Mouse (Mus musculus) adrenal gland, postnatal 4 days (tissue): ENCODE results near the gene Pbx1. TPM values are rescaled to one million over a fixed set of nuclear protein-coding genes. Genes with fewer than 3 reads are reported as not detected.
A peak's percentile ranks its signal among the peaks of the same experiment; 100 is the strongest.

Source experiments
- DNase-seq, 2 experiments: peaks; one replicate each; pipeline ENCODE4 v3.0.0; 2021 to 2022; ENCODE audit warnings: low spot score in 2 of 2, mixed read lengths in 2 of 2
- total RNA-seq, 2 experiments: library from RNA; stranded (reverse); gene quantifications; 2 replicates each; pipeline ENCODE4 v1.2.3; 2021

The Pbx1 gene
- total RNA-seq, 2 experiments from 2014 or later, result 202 to 226 TPM

DNA sequence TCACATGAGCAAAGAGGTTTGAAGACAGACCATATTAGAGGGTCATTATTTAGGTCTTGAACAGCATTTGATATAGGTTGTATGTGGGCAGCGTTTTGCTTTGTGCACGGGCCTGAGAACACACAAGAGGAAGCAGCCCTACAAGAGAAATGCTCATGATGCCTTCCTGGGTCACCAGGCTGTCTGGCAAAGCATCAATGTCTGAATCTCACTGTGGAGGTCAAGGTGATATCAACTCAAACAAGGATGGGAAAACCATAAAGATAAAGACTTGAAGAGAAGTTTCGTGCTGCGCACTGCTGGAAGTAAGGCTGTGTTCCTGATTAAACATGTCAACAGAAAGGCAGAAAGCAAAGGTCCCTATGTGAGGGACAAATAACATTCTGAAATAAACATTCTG lies 157.8 kb downstream of the Pbx1 start:
- no peak for DNase-seq

DNA sequence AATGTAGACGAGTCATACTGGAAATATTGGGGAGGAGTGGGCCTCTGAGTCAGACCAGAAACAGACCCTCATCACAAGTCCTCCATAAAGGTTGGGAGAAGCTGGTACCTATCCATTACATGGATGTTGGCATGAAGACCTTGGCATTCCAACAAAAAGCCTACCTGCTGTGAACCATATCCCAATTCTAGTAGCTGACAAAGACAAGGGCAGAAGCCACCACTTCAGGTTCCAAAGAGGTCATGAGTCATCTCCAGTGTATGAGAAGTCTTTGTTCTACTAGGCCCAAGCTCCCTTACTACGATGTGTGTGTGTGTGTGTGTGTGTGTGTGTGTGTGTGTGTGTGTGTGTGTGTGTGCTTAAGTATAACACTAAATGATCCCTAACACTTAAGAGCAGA lies 160.0 kb downstream of the Pbx1 start:
- DNase-seq, result no peak

DNA sequence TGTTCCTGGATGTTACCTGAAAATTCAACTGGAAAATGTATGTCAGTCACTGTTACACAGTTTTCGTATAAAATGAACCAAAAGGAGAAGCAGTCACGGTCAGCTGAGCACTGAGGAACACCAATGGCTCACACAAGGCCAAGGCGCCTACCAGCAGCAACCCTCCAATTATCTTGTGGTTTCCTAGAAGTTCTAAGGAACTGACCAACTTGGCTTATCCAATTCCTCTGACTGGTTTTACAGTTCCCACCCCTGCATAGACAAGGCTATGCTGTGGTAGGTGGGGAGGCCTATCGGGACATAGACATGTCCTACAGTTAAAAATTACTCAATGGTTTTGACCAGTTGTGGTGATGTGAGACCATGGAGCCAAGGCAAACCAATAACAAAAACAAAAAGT lies 160.9 kb downstream of the Pbx1 start:
- no peak for DNase-seq

DNA sequence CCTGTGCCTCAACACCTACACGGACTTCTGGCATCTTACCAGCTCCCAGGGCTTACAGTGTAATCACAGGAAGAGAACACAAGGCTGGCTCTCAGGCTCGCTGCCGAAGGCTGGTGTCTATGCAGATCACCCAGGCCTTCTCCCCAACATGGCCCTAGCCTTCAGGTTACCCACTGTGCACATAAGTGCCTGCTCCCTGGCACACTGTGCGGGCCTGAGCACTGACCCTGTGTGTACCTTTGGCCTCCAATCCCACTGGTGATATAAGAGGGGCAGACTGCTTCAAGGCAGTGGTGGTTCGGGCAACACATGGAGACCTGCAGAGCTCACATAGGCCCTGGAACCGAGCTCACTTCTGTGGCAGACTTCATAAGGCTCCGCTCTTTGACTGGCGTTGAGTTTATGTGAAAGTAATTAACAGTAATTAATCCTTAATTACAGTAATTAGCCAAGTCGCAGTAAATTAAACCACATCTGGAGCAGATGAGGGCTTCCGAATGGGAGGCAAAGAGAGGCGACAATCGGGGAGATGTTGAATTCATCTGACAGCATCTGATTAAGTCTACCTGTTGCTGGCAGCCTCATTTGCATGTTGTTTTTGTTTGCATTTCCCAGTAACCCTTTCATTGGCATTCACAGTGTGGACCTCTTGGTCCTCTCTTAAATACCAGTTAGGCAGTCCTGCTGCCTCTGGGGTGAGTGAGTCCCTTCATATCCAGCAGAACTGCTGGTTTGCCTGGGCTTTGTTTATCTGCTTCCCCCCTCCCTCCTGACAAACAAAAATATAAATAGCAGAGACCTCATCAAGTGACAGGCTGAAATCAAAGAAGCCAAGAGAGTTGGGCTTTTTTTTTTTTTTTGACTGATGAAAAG lies 163.1 kb downstream of the Pbx1 start:
- DNase-seq, result no peak

DNA sequence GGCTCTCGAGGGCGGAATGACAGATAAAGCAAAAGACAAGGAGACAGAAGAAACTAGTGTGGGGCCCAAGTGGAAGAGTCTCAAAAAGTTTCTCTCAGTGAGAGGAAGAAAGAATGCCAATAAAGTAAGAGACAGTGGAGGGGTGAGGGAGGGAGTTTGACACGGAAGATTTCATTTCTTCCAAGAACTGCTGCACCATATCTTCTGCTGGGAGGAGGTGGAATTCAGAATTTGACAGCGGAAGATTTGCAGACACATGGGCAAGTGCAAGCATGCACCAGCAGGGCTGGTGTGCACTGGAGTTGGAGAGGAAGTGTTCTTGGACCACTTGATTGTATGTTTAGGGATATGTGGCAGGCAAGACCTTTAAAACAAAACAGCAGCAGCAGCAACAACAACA lies 163.8 kb downstream of the Pbx1 start:
- no peak for DNase-seq

DNA sequence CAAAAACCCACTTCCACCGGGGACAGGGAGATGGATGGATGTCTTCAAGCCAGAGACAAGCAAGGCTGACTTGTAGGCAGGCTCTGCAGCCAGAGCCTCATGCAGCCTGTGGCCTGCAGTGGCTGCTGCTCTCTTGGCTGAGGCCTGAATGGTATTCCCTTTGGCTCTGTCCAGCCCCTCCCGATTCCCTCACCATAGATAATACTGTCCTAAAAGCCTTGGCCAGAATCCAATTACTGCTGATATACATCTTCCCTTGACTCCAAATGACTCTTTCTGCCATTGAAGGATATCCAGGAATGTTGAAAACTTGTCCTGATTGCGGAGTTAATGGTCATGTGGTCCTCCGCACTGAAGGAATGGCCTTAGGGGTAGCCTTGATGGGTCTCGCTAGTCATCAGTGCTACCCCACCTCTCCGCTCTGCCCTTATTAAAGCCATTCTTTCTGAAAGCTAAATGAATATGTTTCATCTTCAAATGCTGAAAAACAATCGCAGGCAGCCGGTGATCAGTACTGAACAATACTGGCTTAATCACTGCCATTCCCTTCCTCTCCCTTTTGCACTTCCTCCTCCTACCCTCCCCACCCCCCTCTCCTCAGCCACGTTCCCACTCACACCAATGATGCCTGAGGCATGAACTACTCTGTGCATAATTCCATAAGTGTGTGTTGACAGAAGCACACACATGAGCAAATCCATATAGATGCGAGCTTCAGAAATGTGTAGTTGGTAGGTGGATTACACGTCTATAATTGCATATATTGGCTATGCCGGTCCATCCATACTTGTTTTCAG lies 166.3 kb downstream of the Pbx1 start:
- peak in 1 of 2 experiments; percentile 32 for DNase-seq

DNA sequence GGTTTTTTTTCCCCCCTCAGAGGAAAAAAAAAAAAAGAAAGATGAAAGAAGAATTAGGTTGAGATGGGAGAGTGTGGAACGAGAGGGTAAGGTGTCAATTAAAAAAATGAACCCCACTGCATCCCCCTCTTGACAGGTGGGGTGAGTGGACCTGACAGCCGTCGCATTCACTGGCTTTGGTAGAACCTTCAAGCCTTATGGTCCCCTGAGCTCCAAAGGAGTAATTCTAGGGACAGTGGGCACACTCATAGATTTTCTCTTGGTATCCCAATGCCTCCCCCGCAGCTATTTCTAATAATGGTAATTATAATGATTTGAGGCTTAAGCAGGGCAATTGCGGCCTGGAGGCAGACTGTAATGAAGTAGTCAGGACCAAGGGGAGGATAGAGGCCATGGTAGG lies 167.0 kb downstream of the Pbx1 start:
- no peak for DNase-seq

DNA sequence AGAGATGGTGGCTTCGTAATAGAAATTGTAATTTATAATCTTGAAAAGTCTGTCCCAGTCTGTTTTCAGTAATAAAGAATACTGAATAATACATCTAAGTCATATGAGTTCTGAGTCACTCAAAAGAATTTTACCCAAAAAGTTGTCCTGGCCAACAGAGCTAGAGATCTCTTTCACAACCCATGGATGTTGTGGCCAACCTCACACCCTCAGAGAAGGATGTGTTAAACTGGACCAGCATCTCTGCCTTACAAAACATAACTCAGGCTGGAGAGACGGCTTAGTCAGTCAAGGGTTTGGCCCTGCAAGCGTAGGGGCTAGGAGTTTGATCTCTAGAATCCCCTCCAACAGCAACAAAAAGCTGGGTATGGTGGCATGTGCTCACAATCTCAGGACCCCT lies 171.7 kb downstream of the Pbx1 start:
- DNase-seq, result no peak

DNA sequence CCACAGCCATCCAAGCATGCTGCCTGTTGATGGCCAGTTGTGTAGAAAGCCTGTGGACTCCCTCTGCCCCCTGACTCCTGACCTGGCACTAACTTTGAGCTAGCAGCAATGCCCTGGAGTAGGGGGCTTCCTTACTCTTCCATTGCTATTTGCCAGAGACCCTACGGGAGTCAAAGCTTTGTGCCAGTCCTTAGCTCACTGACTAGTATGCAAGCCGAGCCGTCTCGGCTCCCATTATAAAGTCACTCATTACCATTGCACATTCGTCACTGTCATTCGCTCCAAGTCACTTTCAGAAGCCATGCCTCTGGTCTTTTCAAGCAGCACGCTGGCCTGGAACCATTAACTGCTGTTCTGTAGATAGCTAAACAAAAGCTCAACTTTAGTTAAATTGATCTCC lies 173.2 kb downstream of the Pbx1 start:
- no peak for DNase-seq

DNA sequence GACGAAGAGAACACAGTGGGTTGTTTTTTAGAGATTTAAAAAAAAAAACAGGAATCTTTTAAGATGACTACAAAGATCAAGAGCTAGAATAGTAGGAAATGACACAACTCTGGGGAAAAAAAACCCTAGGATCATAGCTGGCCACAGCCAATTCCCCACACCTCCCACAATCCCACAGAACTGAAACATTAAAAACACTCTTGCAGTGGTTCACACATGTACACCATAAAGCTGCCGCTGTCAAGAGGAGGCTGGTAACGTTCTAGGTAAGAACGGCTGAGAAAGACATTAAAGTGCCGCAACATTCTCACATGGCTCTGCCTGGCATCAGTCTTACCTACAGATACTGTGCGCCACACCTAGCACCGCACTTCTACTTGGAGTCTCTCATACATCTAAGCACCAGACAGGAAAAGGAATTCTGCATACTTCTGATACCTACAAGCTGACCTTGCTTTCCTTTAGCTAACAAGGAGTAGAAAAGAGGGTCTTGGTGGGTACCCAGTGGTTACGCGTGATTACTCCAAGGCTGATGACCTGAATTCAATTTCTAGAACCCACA lies 176.6 kb downstream of the Pbx1 start:
- DNase-seq, result no peak

DNA sequence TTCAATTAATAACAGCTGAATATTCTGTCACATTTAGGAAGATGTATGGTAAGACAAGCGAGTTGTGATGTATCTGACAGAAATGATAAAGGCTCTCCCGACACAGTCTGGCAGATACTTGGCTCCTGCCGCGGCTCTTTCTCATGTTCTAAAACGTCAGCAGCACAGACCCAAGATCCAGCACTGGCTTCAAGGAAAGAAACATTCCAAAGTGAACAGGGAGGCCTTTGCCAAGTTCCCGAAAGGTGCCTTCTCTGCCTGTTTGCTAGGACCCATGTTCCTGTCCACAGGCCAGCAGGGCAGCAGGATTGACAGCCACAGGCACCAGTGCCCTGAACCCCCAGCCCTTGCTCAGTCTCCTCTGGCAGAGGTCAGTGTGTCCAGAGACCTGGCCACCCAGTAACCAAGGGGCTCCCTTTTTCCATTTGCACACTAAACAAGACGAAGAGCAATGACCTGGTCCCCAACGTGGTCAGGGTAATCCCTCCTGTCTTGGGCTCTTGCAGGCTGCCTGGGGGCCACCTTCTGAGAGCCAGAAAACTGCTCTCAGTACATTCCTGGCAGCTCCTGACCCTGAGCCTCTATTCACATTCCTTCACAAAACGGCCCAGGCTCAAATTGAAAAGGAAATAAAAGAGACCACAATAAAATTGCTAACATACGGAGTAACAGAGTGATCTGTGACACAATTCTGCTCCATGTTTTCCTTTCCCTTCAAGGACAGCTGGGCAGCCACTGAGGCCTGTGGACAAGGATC lies 184.9 kb downstream of the Pbx1 start:
- DNase-seq, result no peak

DNA sequence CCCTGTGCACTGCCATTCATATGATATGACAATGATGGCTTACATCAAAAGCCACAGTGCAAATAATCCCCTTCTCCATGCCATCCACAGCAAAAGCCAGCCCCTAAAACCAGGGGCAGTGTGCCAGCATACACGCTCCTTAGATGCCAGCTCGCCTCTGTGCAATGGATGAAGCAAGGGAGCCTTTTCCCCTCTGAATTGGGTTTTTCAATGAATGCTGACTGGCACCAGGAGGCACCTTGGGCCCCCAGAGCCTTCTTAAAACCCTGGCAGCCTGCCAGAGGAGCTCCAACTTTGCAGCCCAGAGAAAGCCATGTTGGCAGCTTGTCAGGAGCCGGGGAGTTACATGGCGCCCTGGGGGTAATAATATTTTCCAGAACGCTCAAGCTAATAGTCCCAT lies 186.5 kb downstream of the Pbx1 start:
- no peak for DNase-seq

DNA sequence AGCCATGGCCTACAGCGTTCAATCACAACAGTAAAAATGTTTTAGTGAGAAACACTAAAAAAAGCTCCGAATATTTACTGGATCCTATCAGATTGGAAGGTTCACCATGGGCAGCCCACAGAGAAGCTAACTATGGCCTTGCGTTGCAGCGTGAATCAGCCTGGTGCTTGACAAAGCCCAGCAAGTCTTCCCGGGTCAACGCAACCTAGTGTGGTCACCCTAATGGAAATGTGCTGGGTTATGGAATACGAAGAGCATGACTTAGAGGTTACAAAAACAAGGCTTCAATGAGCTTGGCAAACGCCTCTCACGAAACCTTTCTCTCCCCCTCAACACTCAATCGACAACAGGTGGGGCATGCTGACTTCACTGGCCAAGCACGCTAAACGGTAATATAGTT lies 188.3 kb downstream of the Pbx1 start:
- DNase-seq, result no peak

DNA sequence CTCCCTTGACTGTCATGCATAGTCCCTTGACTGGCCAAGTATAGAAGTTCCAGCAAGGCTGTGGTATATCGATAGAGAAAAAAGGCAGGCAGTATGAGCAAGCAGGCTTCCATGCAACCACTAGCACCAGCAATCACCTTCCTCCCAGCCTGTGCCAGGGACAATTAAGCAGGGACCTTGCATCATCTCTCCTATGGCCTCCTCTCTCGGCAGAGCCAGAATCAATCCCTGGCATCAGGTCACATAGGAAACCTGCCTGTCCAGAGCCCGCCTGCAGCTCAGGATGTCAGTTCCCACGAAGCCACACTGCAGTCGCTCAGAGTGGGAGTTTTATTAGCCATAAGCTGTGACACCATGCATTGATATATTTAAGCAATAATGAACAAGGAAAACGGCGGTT lies 189.0 kb downstream of the Pbx1 start:
- no peak for DNase-seq

DNA sequence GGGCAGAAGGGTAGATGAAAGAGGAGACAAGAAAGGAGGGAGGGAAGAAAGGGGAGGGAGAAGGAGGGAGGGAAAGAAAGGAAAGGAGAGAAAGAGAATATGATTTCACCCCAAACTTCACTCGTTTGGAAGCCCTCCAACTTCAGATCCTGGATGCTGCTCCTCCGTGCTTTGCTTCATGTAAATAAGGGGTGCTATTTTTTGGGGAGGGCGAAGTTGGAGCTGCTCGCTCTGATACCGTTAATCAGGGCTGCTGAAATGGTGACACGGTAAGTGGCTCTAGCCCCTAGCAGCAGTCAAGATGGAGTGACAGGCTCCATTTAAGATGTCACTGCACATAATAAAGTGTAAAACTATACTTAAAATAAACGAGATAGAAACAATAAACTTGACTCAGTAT lies 190.8 kb downstream of the Pbx1 start:
- no peak for DNase-seq

DNA sequence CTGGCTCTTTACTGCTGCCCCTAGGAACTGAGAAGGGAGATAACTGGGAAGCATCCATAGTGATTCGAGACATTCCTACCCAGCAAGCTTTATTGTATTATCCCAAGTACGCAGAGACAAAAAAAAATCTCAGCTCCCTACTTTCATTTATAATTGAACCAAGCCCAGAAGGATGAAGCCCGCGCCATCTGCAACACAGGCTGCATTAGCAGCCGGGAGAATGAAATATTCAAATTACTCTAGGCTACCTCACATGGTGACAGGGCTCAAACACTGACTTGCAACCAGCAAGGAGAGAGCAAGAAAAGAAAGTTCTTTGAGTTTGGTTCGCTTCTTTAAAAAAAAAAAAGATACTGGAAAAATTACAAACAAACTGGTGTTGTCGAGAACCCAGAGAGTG lies 191.2 kb downstream of the Pbx1 start:
- DNase-seq, result no peak

DNA sequence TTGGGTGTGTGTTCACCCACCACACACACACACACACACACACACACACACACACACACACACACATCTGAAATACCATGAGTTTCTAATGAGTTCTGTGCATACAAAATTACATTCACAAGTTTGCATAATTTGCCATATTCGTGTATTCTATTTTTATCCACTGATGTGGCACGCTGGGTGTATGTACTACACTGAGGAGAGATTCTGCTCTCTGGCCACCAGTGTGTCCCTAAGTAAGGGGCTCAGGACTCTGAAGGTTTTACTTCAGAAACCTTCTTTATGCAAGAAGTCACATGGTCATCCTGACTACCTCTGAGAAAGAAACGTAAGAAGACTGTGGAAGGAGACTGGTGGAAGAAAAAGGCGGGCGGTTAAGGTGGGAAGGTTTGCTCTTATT lies 191.7 kb downstream of the Pbx1 start:
- no peak for DNase-seq

DNA sequence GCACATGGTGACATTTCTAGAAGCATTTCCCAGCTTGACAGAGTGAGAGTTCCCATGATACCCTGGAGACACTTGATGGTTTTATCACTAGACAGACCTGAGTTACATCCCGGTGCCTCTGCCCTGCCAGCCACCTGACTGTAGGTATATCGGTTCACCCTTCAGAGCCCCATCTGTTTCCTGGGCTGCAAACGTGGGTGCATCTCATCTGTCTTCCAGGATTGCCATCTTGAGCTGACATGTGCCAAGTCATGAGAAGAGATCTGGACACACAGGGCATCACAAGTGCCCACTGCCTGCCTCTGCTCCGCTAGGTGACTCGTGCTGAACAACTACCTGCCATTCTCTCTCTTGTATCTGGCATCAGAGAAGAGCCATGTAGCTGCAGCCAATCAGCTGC lies 196.0 kb downstream of the Pbx1 start:
- no peak for DNase-seq

DNA sequence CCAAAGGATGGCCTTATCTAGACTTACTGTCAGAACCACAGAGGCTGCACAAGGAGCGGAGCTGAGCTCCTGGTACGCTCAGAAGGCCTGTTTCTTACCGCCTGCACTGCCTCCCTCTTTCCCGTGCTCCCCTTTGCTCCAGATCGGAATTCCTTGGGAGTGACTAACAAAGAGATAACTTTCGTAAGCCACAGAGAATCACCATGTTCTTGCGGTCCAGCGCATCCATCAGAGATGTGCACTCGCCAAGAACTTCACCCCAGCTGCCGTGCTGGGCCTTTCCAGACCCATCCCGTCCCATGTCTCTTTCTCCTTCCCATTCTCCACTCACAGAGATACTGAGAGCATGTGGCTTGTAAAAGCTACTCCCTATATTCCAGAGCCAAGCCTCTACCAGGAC lies 197.7 kb downstream of the Pbx1 start:
- DNase-seq, result no peak

DNA sequence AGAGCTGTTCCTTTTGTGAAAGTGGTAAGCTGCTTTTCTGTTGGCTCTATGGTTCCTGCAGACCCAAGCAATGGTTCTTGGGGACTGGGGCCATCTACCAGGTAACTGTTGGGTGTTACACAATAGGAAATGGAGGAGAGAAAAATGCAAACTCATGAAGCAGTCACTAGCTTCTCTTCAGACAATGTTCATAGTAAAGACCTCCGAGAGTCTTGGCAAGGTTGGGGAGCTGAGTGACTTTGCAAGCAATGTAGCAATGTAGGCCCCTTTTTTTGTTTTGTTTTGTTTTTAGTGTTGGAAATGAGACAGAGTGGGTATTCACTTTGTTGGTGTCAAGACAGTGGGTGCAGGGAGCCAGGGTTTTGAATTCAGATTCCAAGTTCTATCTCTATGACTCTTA lies 198.9 kb downstream of the Pbx1 start:
- no peak for DNase-seq
